Mouse (Mus musculus) MEL (cell line): ENCODE results near the gene Pacs1. TPM values are rescaled to one million over a fixed set of nuclear protein-coding genes. Genes with fewer than 3 reads are reported as not detected.

Source experiments
- DNase-seq: peaks from one replicate; pipeline ENCODE4 v3.0.0; 2011; ENCODE audit warnings: low read depth, low spot score
- H3K27ac ChIP-seq: 2 replicates; pipeline ENCODE4 v1.5.1; 2012; ENCODE audit warnings: low read depth, mild to moderate bottlenecking, control low read depth, low read length, moderate library complexity; ENCODE audit not compliant: control insufficient read depth
- H3K27me3 ChIP-seq, 2 experiments: fragments of 150-350 bp in 1 of 2; sonication (generic) in 1 of 2; 2 replicates each; pipeline ENCODE4 v1.6.1; 2012; ENCODE audit warnings: low read length in 2 of 2, mild to moderate bottlenecking in 2 of 2, improper control_type of control experiment in 1 of 2, moderate library complexity in 1 of 2; ENCODE audit not compliant: insufficient read depth in 2 of 2, control insufficient read depth in 1 of 2
- H3K36me3 ChIP-seq, 2 experiments: 2 replicates each; pipeline ENCODE4 v1.6.1; 2012 to 2014; ENCODE audit warnings: low read length in 2 of 2, improper control_type of control experiment in 1 of 2, inconsistent platforms in 1 of 2, mild to moderate bottlenecking in 1 of 2; ENCODE audit not compliant: insufficient read depth in 2 of 2, control insufficient read depth in 1 of 2
- H3K4me1 ChIP-seq, 2 experiments: fragments of 150-350 bp in 1 of 2; sonication (generic) in 1 of 2; 2 replicates each; pipeline ENCODE4 v1.6.1; 2012; ENCODE audit warnings: low read length in 2 of 2, improper control_type of control experiment in 1 of 2, mild to moderate bottlenecking in 1 of 2; ENCODE audit not compliant: insufficient read depth in 2 of 2, control insufficient read depth in 1 of 2
- H3K4me3 ChIP-seq, 2 experiments: fragments of 150-350 bp in 1 of 2; sonication (generic) in 1 of 2; 2 replicates each; pipeline ENCODE4 v1.5.1; 2012; ENCODE audit warnings: low read depth in 2 of 2, low read length in 2 of 2, mild to moderate bottlenecking in 2 of 2, moderate library complexity in 2 of 2, control low read depth in 1 of 2, improper control_type of control experiment in 1 of 2; ENCODE audit not compliant: control insufficient read depth in 1 of 2, insufficient read depth in 1 of 2
- H3K79me2 ChIP-seq: 2 replicates; pipeline ENCODE4 v1.6.1; 2012; ENCODE audit warnings: mild to moderate bottlenecking, low read length, moderate library complexity; ENCODE audit not compliant: control insufficient read depth, poor library complexity, insufficient read depth
- H3K9ac ChIP-seq: 2 replicates; pipeline ENCODE4 v1.6.1; 2012; ENCODE audit warnings: low read depth, mild to moderate bottlenecking, control low read depth, low read length, moderate library complexity; ENCODE audit not compliant: control insufficient read depth, poor library complexity, severe bottlenecking
- H3K9me3 ChIP-seq: fragments of 150-350 bp; sonication (generic); replicated peaks from 2 replicates; pipeline ENCODE4 v1.6.1; 2012; ENCODE audit warnings: mild to moderate bottlenecking, low read length, improper control_type of control experiment, moderate library complexity; ENCODE audit not compliant: insufficient read depth
- ELF1 ChIP-seq: IDR thresholded peaks from 2 replicates; pipeline ENCODE4 v1.6.1; 2014; ENCODE audit warnings: low read depth, mild to moderate bottlenecking, inconsistent platforms, low read length, improper control_type of control experiment, moderate library complexity
- ETS1 ChIP-seq: IDR thresholded peaks from 2 replicates; pipeline ENCODE4 v1.6.1; 2012; ENCODE audit warnings: low read depth, mild to moderate bottlenecking, inconsistent platforms, low read length, improper control_type of control experiment, moderate library complexity
- GABPA ChIP-seq: IDR thresholded peaks from 2 replicates; pipeline ENCODE4 v1.6.1; 2012; ENCODE audit warnings: low read depth, mild to moderate bottlenecking, inconsistent platforms, low read length, improper control_type of control experiment, moderate library complexity
- HCFC1 ChIP-seq: IDR thresholded peaks from 2 replicates; pipeline ENCODE4 v1.6.1; 2012; ENCODE audit warnings: low read depth, mild to moderate bottlenecking, inconsistent platforms, low read length, improper control_type of control experiment, moderate library complexity
- MAFK ChIP-seq: IDR thresholded peaks from 2 replicates; pipeline ENCODE4 v1.6.1; 2011; ENCODE audit warnings: low read depth, mild to moderate bottlenecking, low read length, improper control_type of control experiment, borderline replicate concordance
- MAZ ChIP-seq: IDR thresholded peaks from 2 replicates; pipeline ENCODE4 v1.6.1; 2012; ENCODE audit warnings: low read depth, mild to moderate bottlenecking, inconsistent platforms, low read length, improper control_type of control experiment
- MEF2A ChIP-seq: IDR thresholded peaks from 2 replicates; pipeline ENCODE4 v1.6.1; 2014; ENCODE audit warnings: low read depth, mild to moderate bottlenecking, inconsistent platforms, low read length, improper control_type of control experiment; ENCODE audit not compliant: poor library complexity, insufficient replicate concordance, severe bottlenecking; ENCODE audit errors: extremely low read depth
- MXI1 ChIP-seq: IDR thresholded peaks from 2 replicates; pipeline ENCODE4 v1.6.1; 2011; ENCODE audit warnings: mild to moderate bottlenecking, low read depth, low read length, improper control_type of control experiment
- MYC ChIP-seq: IDR thresholded peaks from 2 replicates; pipeline ENCODE4 v1.6.1; 2011; ENCODE audit warnings: low read depth, mild to moderate bottlenecking, low read length, improper control_type of control experiment, moderate library complexity
- NRF1 ChIP-seq: IDR thresholded peaks from 2 replicates; pipeline ENCODE4 v1.6.1; 2014; ENCODE audit warnings: low read depth, mild to moderate bottlenecking, inconsistent platforms, low read length, improper control_type of control experiment, moderate library complexity; ENCODE audit not compliant: poor library complexity, insufficient read depth, severe bottlenecking
- POLR2A ChIP-seq, 2 experiments: IDR thresholded peaks; 2 replicates each; pipeline ENCODE4 v1.6.1; 2011 to 2012; ENCODE audit warnings: low read length in 2 of 2, mild to moderate bottlenecking in 2 of 2, control low read depth in 1 of 2, improper control_type of control experiment in 1 of 2, low read depth in 1 of 2, moderate library complexity in 1 of 2; ENCODE audit not compliant: control insufficient read depth in 1 of 2, insufficient read depth in 1 of 2, poor library complexity in 1 of 2
- POLR2AphosphoS2 ChIP-seq: IDR thresholded peaks from 2 replicates; pipeline ENCODE4 v1.6.1; 2011; ENCODE audit warnings: low read length, improper control_type of control experiment
- RAD21 ChIP-seq: IDR thresholded peaks from 2 replicates; pipeline ENCODE4 v1.6.1; 2011; ENCODE audit warnings: mild to moderate bottlenecking, low read depth, low read length, improper control_type of control experiment
- SIN3A ChIP-seq: IDR thresholded peaks from 2 replicates; pipeline ENCODE4 v1.6.1; 2012; ENCODE audit warnings: low read length, improper control_type of control experiment, inconsistent platforms
- TBP ChIP-seq: IDR thresholded peaks from 2 replicates; pipeline ENCODE4 v1.8.0; 2011; ENCODE audit warnings: low read depth, low read length, improper control_type of control experiment
- USF1 ChIP-seq: IDR thresholded peaks from 2 replicates; pipeline ENCODE4 v1.6.1; 2014; ENCODE audit warnings: low read depth, mild to moderate bottlenecking, inconsistent platforms, low read length, improper control_type of control experiment, moderate library complexity
- ZC3H11A ChIP-seq: IDR thresholded peaks from 2 replicates; pipeline ENCODE4 v1.6.1; 2012; ENCODE audit warnings: low read depth, mild to moderate bottlenecking, inconsistent platforms, low read length, improper control_type of control experiment
- ZKSCAN1 ChIP-seq: IDR thresholded peaks from 2 replicates; pipeline ENCODE4 v1.6.1; 2012; ENCODE audit warnings: low read depth, mild to moderate bottlenecking, inconsistent platforms, low read length, improper control_type of control experiment, moderate library complexity
- ZMIZ1 ChIP-seq: IDR thresholded peaks from 2 replicates; pipeline ENCODE4 v1.6.1; 2012; ENCODE audit warnings: low read depth, mild to moderate bottlenecking, inconsistent platforms, low read length, improper control_type of control experiment, moderate library complexity
- polyA plus RNA-seq, 2 experiments: library from polyadenylated mRNA; stranded (reverse) in 1 of 2; unstranded in 1 of 2; fragments of >175 nt in 1 of 2; fragments of >200 nt in 1 of 2; gene quantifications; 2 replicates each; pipeline versions ENCODE4 v1.2.1 to v1.2.4; 2012; ENCODE audit warnings: low replicate concordance in 2 of 2, low read depth in 1 of 2; ENCODE audit not compliant: insufficient read length in 2 of 2, insufficient read depth in 1 of 2, missing spikeins in 1 of 2
- total RNA-seq: library from RNA; depleted of rRNA; stranded (reverse); fragments of 300-350 nt; gene quantifications from 2 replicates; pipeline ENCODE4 v1.2.3, GENCODE M21; 2012

Gene Pacs1
- total and polyA plus RNA-seq, 3 experiments: 5.7 to 19.9 TPM; not detected in 1

- H3K4me3 ChIP-seq: no peak overlapping the region
- TF ChIP-seq MEF2A (no peak), ELF1 (no peak), SIN3A (no peak), POLR2AphosphoS2 (no peak), MYC (no peak), RAD21 (no peak), GABPA (no peak), ZKSCAN1 (no peak), HCFC1 (no peak), MAFK (no peak), TBP (no peak), MAZ (no peak), NRF1 (no peak), ETS1 (no peak), USF1 (no peak), ZMIZ1 (no peak)
- TF ChIP-seq, all 39 proteins: peak for 0
- DNase-seq: no peak
- H3K4me1 ChIP-seq: peaks cover 0 to 6% of the 10 kb centered on the region in 2 experiments; a peak in 1 of 4 replicates
- no peaks in the 10 kb centered on the region; a peak in 2 of 4 replicates for H3K27me3 ChIP-seq
- H3K36me3 ChIP-seq: no peaks in the 10 kb centered on the region
- H3K9ac ChIP-seq: no peak overlapping the region
- H3K79me2 ChIP-seq: peaks cover 5% of the 10 kb centered on the region; the same call in 1 of the 2 replicates
- H3K27ac ChIP-seq: no peak overlapping the region
- H3K9me3 ChIP-seq: no peaks in the 10 kb centered on the region
These were observed 150.4 kb downstream of the Pacs1 start for GRCm38 (mm10) chr19:5122492-5122891.

DNA sequence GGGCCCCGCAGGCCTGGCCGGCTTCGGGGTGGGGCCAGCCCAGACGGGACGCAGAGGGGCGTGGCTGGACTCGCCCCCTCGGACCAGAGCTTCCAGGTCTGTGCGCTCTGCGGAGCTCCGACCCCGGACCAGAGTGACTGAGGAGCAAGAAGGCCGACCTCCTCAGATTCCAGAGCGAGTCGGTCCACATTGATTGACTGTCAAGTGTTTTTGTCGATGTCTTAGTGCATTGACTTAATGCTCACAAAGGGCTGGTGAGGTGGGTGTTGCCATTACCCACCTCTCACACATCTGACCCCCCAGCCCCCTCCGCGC is 154.6 kb downstream of the Pacs1 start, which contains the start of gene Klc2:
Gene Klc2 (minus strand): TSS at position 177 of the 315 bp plus-strand sequence.
- Histone ChIP-seq H3K27me3 (no peaks in the 10 kb centered on the region; a peak in 2 of 4 replicates), H3K79me2 (peaks cover 5% of the 10 kb centered on the region; the same call in 1 of the 2 replicates), H3K4me1 (peaks cover 0 to 6% of the 10 kb centered on the region in 2 experiments; a peak in 1 of 4 replicates), H3K9ac (peak within 1 kb of the TSS; percentile 95), H3K27ac (peak within 1 kb of the TSS; percentile 41; the same call in 1 of the 2 replicates), H3K4me3 (peak within 1 kb of the TSS; percentile 82 to 95), H3K9me3 (no peaks in the 10 kb centered on the region), H3K36me3 (no peaks in the 10 kb centered on the region)
- DNase-seq: no peak
- no peak for TF ChIP-seq ELF1
- no peak for TF ChIP-seq MXI1
- no peak for TF ChIP-seq POLR2A (IDR thresholded peaks at IDR 0.05; ENCODE audit: control insufficient read depth in 1 of 2, insufficient read depth in 1 of 2, low read depth in 1 of 2, low read length in 2 of 2, poor library complexity in 1 of 2)
- no peak for TF ChIP-seq ZC3H11A
- TF ChIP-seq ETS1: no peak
- no peak for TF ChIP-seq POLR2AphosphoS2
- TF ChIP-seq SIN3A: no peak; the same call in 1 of the 2 replicates
- no peak for TF ChIP-seq GABPA
- TF ChIP-seq USF1: no peak
- TF ChIP-seq HCFC1: no peak
- no peak for TF ChIP-seq MEF2A
- TF ChIP-seq MYC: no peak
